Mouse (Mus musculus) G1E (cell line): ENCODE measurements at regions not wholly inside any gene's neighbourhood (a gene's known extent, or its start where the extent isn't known, plus 50 kb on each side); places are given as distances from the start of the nearest gene placed in this dataset.

Source experiments
- CTCF ChIP-seq: IDR thresholded peaks from 2 replicates; pipeline ENCODE4 v1.5.1; 2012; ENCODE audit warnings: low read depth, low read length, inconsistent platforms, mixed read lengths
- GATA1 ChIP-seq: IDR thresholded peaks from 2 replicates; pipeline ENCODE4 v1.6.1; 2012; ENCODE audit warnings: borderline replicate concordance, low read length, inconsistent platforms, mixed read lengths
- GATA2 ChIP-seq: IDR thresholded peaks from 2 replicates; pipeline ENCODE4 v1.6.1; 2012; ENCODE audit warnings: low read depth, low read length, inconsistent platforms, borderline replicate concordance
- POLR2AphosphoS5 ChIP-seq: IDR thresholded peaks from 2 replicates; pipeline ENCODE4 v1.6.1; 2012; ENCODE audit warnings: low read depth, low read length, inconsistent platforms; ENCODE audit not compliant: insufficient replicate concordance
- TAL1 ChIP-seq: conservative IDR thresholded peaks from 2 replicates; pipeline ENCODE4 v1.6.1; 2012; ENCODE audit warnings: low read depth, low read length, inconsistent platforms, mixed read lengths

- TF ChIP-seq CTCF (no peak), POLR2AphosphoS5 (no peak), TAL1 (no peak), GATA1 (no peak), GATA2 (no peak)
These were observed 360.8 kb downstream of the Kcnj2 start for GRCm38 (mm10) chr11:111426715-111427114.
